Mouse (Mus musculus): ENCODE data around the gene Gm19426.

GRCm38 (mm10) chr2:84744126-84744525 lies 671 bp upstream of the Gm19426 start:
- TF ChIP-seq MAX (IDR thresholded peaks at IDR 0.05): no peak
- no peak for TF ChIP-seq CTCF (IDR thresholded peaks at IDR 0.05; ENCODE audit: control insufficient read depth, insufficient read depth, insufficient read length)
- no peak for TF ChIP-seq USF1 (IDR thresholded peaks at IDR 0.05; ENCODE audit: low read depth)
- TF ChIP-seq MYOD1 (IDR thresholded peaks at IDR 0.05; ENCODE audit: control insufficient read depth, insufficient read length, low read depth): no peak
- TF ChIP-seq CEBPB (IDR thresholded peaks at IDR 0.05; ENCODE audit: low read depth): no peak
- TF ChIP-seq MYOG (IDR thresholded peaks at IDR 0.05; ENCODE audit: control insufficient read depth, extremely low read depth, insufficient read length): no peak
